Mouse (Mus musculus): Measurements from ENCODE around the gene Chst10. TPM values are rescaled to one million over a fixed set of nuclear protein-coding genes. Genes with fewer than 3 reads are reported as not detected.

Gene Chst10
- total RNA-seq (2017), result 1.3 to 2.5 TPM (median 1.3 TPM) in 3 replicates

DNA sequence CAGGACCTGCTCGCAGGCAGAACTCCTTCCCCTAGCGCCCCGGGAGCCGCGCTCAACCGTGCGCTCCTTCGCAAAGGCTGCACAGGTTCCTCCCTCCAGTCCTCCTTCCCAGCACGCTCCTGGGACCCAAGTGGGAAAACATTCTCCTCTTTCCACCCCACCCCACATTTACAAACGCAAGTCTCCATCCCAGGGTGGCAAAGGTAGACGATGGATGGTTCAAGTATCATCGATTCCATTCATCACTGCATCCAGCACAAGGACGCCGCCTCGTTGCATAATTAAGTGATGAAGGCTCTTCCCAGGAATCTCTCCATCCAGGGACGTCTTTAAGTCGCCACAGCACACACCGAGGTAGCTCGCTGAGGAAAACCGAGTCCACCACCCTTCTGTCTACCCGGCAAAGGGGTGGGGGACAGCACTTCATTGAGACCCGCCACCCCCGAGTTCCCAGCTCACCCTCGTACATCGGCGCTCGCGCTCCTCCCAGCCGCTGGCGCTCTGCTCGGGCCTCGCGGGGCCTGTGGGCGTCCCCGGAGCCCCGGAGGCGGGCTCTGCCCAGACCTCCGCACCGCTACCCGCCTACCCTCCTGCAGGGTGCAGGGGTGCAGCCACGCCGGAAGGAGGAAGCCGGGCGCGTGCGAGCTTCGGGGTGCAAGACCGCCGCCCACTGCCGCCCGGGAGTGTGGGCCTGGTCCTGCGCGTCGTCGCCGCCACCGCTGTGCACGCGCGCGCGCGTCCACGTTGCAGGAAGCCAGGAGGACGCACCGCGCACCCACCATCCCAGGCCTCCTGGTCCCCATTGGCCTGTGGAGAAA lies at the start of gene Chst10:
Gene Chst10, minus strand, starts transcription at position 731 of the 818 bp plus-strand sequence.
- ATAC-seq (replicated peaks; ENCODE audit: insufficient number of reproducible peaks, low FRiP score, low TSS enrichment, poor library complexity, severe bottlenecking), result no peak

DNA sequence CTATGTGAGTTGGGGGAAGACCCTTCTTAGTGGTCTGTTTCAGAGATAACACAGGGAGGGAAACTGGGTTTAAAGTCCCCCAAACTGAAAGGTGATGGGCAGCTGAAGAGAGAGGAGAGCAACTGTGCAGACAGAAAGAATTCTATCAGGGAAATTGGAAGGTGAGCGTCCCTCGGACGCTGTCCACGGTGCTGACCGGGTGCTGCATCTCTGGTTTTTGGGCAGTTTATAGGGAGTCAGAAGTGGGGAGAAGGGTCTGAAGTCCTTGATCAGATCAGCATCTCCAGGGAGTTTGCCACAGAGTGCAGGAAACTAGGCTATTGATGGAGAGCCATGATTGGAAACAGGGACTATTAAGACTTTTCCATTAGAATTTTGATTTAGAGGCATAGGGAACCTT lies 41.6 kb upstream of the Chst10 start:
- ATAC-seq (replicated peaks; ENCODE audit: insufficient number of reproducible peaks, low FRiP score, low TSS enrichment, poor library complexity, severe bottlenecking), result no peak

DNA sequence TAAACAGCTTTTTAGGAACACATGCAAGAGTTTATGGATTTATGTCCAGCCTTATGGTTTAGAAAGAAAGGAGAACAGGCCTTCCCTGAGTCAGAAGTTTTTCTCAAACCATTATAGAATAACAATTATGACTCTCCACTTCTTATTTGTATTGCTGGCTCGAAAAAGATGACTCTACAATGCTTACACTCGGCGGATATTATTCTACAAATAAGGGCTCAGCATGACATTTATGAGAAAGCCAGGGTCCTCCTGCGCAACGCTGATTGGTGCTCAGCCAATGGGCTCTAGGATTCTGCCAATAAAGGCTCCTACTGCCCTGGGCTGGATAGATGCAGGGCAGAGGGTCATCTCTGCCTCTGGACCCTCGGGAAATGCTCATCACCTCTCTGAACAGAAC lies 40.9 kb upstream of the Chst10 start, which contains the start of gene Nms:
Gene Nms, plus strand, starts transcription at position 301 of the 400 bp plus-strand sequence.
- no peak for ATAC-seq (replicated peaks; ENCODE audit: insufficient number of reproducible peaks, low FRiP score, low TSS enrichment, poor library complexity, severe bottlenecking)

DNA sequence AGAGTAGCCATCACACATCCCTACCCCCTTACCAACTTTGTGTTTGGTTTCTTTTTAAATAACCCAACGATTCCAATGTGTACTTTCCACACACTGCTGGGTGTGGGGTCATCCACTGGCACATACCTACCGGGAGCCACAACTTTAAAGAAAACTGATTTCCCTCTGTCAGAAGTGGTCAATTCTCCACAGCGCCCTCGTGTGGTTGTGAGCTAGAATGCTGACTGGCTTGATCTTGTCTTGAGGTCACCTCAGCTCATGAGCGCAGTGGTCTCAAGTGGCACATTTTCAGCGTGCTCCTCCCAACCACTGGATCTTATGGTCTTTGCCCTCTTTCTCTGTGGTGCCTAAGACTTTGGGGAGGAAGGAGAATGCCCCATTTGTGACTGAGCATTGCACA lies 38.8 kb upstream of the Chst10 start:
- ATAC-seq (replicated peaks; ENCODE audit: insufficient number of reproducible peaks, low FRiP score, low TSS enrichment, poor library complexity, severe bottlenecking), result 0 out of 2 replicates have a peak, but pooled peaks have one; percentile 35

DNA sequence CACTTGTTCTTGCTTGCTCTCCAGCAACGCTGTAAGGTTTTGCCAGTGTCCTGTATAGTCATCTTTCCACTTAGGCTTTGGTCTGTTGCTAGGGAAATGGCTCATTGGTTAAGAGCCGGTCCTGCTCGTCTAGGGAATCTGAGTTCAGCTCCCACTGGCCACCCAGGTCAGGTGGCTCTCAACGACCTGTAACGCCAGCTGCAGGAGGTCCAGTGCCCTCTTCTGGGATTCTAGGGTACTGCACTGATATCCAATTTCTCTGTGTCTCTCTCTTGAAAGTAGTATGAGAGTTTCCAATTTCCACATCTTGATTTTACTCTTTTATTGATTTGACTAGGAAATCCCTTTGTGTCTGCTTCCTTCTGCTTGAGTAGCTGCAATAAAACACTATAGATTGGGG lies 36.7 kb upstream of the Chst10 start:
- ATAC-seq (replicated peaks; ENCODE audit: insufficient number of reproducible peaks, low FRiP score, low TSS enrichment, poor library complexity, severe bottlenecking), result no peak; the same call in 1 of the 2 replicates

DNA sequence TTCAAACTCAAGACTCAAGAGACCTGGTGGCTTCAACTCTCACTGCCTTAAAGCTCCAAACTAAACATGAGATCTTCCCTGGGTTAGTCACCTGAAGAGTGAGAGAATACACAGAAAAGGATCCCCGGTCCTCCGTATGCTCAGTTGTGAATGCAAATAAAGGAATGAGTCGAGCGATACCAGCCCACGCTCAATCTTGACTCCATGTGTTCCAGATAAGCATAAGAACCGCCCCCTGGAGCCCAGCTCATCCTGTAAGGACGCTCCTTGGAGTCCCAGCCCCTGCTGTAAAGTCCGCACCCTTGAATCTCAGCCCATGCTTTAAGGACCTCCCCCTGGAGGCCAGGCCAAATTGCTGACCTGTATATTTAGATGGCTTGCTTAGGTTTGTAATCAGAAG lies 32.8 kb upstream of the Chst10 start:
- ATAC-seq (replicated peaks; ENCODE audit: insufficient number of reproducible peaks, low FRiP score, low TSS enrichment, poor library complexity, severe bottlenecking), result no peak

DNA sequence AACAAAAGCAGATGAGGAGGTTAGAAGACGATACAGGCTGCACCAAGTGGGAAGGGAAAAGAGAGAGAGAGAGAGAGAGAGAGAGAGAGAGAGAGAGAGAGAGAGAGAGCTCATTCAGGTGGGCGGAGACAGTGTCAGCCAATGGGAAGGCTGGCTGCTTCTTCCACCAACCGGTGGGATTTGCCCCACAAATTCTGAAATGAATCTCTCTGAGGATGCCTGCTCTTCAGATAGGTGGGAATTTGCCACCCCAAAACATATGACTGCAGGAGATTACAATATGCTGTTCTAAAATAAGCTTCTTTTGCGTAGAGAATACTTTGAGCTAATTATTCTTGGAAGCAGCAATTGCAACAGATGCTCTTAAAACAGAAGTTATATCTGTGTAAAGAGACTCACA lies 31.5 kb upstream of the Chst10 start:
- no peak for ATAC-seq (replicated peaks; ENCODE audit: insufficient number of reproducible peaks, low FRiP score, low TSS enrichment, poor library complexity, severe bottlenecking)

DNA sequence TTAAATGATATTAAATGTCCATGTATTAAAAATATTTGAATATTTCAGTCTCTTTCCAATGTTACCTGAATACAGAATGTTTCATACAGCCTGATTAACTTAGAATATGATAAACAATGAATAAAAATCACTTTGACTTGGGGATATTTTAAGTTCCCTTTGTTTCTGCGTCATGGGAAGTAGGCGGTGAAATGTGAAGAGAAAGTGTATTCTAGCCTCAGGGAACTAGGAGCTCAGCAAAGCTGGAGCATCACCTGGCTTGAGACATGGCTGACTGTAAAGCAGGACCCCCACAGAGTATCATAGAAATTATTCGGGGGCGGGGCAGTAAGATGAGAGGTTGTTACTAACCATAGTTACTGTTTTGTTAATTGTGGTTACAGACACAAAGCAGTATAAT lies 31.0 kb upstream of the Chst10 start:
- no peak for ATAC-seq (replicated peaks; ENCODE audit: insufficient number of reproducible peaks, low FRiP score, low TSS enrichment, poor library complexity, severe bottlenecking)

DNA sequence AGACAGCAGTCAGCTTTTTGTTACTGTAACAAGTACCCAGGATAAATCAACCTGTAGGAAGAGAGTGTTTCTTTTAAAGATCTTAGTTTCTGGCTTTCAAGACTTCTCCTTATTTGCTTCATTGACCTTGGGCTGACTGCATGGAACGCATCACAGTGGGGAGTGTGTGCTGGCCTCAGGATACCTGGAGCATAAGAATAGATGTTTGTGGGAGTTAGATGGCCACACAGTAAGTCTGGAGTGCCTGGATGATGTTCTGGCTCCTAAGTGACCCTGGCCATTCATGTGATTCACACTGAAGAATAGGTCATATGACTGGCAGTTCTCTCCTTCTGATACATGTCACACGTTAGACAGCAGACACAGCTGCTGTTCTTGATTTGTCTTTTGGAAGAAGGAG lies 6.0 kb upstream of the Chst10 start:
- no peak for ATAC-seq (replicated peaks; ENCODE audit: insufficient number of reproducible peaks, low FRiP score, low TSS enrichment, poor library complexity, severe bottlenecking)

DNA sequence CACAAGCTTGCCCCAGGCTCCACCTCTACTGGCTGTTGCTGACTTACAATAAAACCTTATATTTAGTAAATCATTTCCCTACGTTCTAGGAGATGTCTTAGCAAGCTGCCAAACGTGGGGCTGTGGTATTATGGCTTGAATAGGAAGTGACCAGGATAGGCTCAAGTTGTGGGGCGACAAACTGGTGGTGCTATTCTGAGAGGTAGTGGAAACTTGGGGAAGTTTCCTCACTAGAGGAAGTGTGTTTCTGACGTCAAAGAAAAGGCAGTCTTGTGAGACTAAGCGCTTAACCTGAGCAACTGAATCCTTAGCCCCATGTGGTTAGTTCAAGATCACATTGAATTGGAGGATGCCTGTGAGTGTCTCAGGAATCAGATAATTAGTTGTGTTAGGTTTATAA lies 4.6 kb upstream of the Chst10 start:
- peak; percentile 68 for ATAC-seq (replicated peaks; ENCODE audit: insufficient number of reproducible peaks, low FRiP score, low TSS enrichment, poor library complexity, severe bottlenecking)

DNA sequence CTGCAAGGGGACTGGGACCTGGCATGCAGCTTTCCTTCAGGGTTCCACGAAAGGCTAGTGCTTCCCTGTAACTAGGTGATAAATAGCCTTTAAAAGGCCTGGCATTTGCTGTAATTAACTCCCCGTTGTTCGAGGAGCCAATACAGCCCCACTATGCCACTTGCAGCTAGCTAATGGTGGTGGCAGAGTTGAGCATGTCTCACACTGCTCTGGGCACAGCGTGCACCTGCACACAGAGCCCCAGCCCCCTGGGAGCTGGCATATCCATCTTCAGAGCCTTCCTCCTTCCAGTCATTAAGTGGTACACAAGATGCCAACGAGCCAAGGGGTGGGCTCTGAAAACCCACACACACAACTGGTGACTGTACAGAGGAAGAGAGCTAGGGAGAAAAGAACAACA lies 4.9 kb downstream of the Chst10 start:
- ATAC-seq (replicated peaks; ENCODE audit: insufficient number of reproducible peaks, low FRiP score, low TSS enrichment, poor library complexity, severe bottlenecking), result no peak

DNA sequence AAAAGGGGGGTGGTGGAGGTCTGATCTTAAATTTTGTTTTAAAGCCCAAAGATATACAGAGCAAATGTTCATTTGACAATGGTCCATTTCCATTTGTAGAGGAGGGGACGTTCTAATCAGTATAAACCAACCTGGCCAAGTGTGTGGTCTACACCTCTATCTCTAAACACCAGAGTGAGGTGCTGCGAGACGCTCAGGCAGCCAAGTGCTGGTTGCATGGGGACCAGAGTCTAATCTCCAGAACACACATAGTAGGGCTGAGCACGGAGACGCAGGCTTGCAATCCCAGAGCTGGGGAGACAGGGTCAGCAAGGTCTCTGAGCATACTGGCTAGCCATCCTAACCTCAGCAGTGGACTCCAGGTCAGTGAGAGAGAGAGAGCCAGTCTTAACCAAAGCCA lies 6.5 kb downstream of the Chst10 start:
- no peak for ATAC-seq (replicated peaks; ENCODE audit: insufficient number of reproducible peaks, low FRiP score, low TSS enrichment, poor library complexity, severe bottlenecking)

DNA sequence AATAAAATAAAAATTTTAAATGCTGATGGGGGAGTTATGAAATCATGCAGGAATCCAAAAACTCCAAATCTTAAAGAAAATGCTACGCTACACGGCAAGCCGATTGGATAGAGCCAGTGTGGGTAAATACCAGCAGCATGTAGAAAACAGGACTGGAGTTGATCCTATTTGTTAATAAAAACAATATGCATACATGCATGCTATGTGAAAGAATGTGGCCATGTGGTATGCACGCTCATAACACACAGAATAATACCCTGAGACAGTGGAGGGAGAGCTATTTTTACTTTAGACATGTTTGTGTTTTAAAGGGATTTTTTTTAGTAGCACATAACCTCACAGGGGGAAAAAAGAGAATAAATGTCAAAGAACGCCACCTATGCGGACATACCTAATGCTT lies 9.2 kb downstream of the Chst10 start:
- ATAC-seq (replicated peaks; ENCODE audit: insufficient number of reproducible peaks, low FRiP score, low TSS enrichment, poor library complexity, severe bottlenecking), result no peak

DNA sequence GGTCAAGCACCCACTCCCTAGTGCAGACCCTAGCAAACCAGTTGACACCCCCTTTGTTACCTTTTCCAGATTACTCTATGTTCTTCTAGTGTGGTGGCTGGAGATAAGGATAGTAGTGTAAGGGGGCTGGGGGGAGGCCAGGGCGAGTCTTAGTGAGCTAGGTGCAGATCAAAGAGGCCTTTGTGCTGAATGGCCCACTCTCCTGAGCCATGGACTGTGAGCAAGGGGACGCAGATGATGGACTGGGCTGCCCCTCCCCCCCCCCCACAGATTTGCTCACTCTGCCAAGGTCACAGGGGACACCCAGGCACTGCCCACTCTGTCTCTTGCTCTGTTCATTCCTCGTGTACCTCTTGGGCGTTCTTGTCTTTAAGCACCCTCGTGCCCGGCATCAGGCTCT lies 10.9 kb downstream of the Chst10 start:
- no peak for ATAC-seq (replicated peaks; ENCODE audit: insufficient number of reproducible peaks, low FRiP score, low TSS enrichment, poor library complexity, severe bottlenecking)

DNA sequence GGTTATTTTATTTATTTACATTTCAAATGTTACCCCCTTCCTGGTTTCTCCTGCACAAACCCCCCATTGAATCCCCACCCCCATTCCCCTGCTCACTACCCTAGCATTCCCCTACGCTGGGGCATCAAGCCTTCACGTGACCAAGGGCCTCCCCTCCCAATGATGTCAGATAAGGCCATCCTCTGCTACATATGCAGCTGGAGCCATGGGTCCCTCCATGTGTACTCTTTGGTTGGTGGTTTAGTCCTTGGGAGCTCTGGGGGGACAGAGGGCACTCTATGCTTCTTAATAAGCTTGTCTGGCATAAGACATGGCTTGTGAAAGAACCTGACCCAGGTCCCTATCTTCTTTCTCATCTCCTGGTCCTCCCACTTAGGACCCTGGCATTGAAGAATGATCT lies 11.4 kb downstream of the Chst10 start:
- ATAC-seq (replicated peaks; ENCODE audit: insufficient number of reproducible peaks, low FRiP score, low TSS enrichment, poor library complexity, severe bottlenecking), result no peak

DNA sequence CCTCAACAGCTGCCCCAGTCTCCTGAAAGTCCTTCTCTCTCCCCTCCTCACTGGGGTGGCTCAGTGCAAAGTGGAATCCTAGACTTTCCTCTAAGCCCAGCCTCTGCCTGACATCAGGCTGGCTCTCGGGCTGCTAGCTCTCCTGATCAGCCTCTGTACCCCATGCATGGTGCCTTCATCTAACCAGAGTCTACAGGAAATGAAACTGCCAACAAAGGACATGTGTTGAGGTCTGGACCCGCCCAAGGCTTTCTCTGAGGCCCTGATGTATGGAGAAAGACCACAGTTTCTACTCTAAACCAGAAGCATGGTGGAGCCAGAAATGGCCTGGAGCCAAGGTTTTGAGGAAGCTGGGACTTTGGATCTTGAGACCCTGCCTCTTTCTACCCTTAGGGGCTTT lies 12.0 kb downstream of the Chst10 start:
- no peak for ATAC-seq (replicated peaks; ENCODE audit: insufficient number of reproducible peaks, low FRiP score, low TSS enrichment, poor library complexity, severe bottlenecking)

DNA sequence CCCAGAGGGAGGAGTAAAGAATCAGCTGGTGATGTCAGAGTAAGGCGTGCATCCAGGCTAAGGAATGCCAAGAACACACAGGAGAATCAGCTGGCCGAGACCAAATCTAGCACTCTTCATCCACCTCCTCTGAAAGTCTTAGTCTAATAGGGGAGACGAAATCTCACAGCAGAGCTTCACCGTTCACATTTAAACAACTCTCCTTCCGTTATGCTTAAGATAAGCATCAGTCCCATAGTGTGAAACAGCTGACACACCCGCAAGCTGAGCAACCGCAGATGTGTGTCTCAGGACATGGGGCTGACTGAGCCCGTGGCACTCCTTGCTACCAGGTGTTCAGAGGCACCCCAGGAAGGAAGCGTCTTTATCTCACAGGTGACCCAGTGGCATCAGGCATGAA lies 14.2 kb downstream of the Chst10 start:
- ATAC-seq (replicated peaks; ENCODE audit: insufficient number of reproducible peaks, low FRiP score, low TSS enrichment, poor library complexity, severe bottlenecking), result no peak

DNA sequence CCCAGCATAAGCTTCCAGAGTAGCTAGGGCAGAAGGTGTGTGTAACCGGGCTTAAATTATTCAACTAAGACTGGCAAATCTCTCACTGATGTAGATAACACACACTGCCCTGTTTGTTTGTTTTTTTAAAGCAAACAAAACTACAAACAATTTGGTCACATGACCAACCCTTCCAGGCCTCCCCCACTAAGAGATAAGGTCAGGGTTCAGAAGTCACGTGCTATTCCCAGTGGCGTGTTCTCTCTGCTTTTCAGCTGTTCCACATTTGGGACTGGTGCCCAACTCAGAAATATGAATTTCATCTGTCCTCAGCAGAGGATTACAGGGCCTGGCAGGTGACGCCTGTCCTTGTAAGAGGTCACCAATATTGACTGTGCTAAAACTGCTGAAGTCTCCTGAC lies 15.2 kb downstream of the Chst10 start:
- no peak for ATAC-seq (replicated peaks; ENCODE audit: insufficient number of reproducible peaks, low FRiP score, low TSS enrichment, poor library complexity, severe bottlenecking)

DNA sequence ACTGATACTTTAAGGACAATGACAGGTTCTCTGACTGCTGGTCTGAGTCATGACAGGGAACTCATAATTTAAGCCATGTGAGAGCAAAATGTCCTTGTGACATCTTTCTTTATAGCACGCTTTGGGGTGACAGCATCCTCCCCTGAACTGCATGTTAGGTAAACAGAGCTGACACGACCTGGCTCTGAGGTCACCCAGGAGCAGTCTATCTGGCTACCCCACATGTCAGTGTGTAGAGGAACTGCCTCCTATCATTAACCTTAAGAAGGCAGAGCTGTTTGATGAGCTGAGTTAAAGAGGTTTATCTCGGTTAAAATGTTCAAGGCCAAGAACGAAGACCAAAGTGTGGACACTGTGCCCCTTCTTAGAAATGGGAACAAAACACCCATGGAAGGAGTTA lies 16.6 kb downstream of the Chst10 start:
- ATAC-seq (replicated peaks; ENCODE audit: insufficient number of reproducible peaks, low FRiP score, low TSS enrichment, poor library complexity, severe bottlenecking), result no peak

DNA sequence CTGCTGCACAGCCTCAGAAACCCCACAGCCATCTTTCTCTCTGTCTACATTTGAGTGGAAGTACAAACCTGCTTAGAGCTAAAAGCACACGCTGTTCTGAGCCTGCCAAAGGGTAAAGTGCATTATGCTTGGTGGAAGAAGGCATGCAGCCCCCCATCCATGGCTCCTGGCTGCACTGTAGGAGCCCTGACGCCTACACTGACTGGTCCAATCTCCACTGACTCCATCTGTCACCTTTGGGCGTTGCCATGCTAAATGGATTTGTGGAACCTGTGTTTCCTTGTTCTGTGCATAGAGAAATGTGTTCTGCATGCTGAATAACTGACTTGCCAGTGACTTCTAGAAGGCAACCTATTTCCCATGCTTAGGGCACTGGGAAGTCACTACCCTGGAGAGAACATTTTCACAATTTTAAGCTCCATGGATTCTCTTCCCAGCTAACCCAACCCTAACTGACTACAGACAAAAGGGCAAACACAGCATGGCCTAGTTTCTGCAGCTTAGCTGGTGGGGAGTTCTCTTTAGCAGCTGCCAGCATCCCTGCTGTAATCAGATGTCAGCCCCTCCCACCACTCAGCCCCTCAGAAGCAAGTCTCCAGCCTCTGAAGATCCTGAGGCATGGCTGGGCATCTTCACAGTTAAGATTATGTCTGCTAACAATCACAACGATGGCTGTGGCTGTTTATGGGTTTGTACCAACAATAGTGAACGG lies 21.1 kb downstream of the Chst10 start:
- ATAC-seq (replicated peaks; ENCODE audit: insufficient number of reproducible peaks, low FRiP score, low TSS enrichment, poor library complexity, severe bottlenecking), result no peak
